Mouse (Mus musculus): Measurements from ENCODE around the gene Zfp362.

GRCm38 (mm10) chr4:128806043-128806826 lies at the start of gene Zfp362:
- TF ChIP-seq POLR2A (IDR thresholded peaks at IDR 0.05; ENCODE audit: extremely low read depth, insufficient read depth, low read length) (no peak), CTCF (IDR thresholded peaks at IDR 0.05; ENCODE audit: low read depth, low read length) (no peak; the same call in 1 of the 2 replicates)
